Mouse (Mus musculus) lung, postnatal 0 days (tissue): Measurements from ENCODE around the gene Olfm2. TPM values are rescaled to one million over a fixed set of nuclear protein-coding genes. Genes with fewer than 3 reads are reported as not detected.

ENCODE experiments used
- ATAC-seq: fragments of 200-750 bp; cut with Nextera tagmentation; 2 replicates; pipeline ENCODE4 v1.8.0; 2017; ENCODE audit warnings: moderate library complexity
- DNase-seq: peaks from one replicate; pipeline ENCODE4 v3.0.0-alpha.2; 2016; ENCODE audit warnings: low spot score
- H3K27ac ChIP-seq: fragments of 300-500 bp; sonication (generic); 2 replicates; pipeline ENCODE4 v1.5.1; 2014; ENCODE audit warnings: antibody characterized with exemption, mild to moderate bottlenecking, low read length, mixed read lengths
- H3K27me3 ChIP-seq: fragments of 300-500 bp; sonication (generic); replicated peaks from 2 replicates; pipeline ENCODE4 v1.6.1; 2014; ENCODE audit warnings: low read length, mixed read lengths; ENCODE audit not compliant: insufficient read depth
- H3K36me3 ChIP-seq: fragments of 300-500 bp; sonication (generic); 2 replicates; pipeline ENCODE4 v1.6.1; 2014; ENCODE audit warnings: low read length, mixed read lengths; ENCODE audit not compliant: insufficient read depth
- H3K4me1 ChIP-seq: fragments of 300-500 bp; sonication (generic); 2 replicates; pipeline ENCODE4 v1.6.1; 2014; ENCODE audit warnings: antibody characterized with exemption, low read depth, low read length, mixed read lengths; ENCODE audit not compliant: insufficient read depth
- H3K4me2 ChIP-seq: fragments of 300-500 bp; sonication (generic); replicated peaks from 2 replicates; pipeline ENCODE4 v1.6.1; 2014; ENCODE audit warnings: low read depth, mild to moderate bottlenecking, low read length, moderate library complexity, mixed read lengths
- H3K4me3 ChIP-seq: fragments of 300-500 bp; sonication (generic); 2 replicates; pipeline ENCODE4 v1.5.1; 2014; ENCODE audit warnings: low read depth, low read length
- H3K9ac ChIP-seq: fragments of 300-500 bp; sonication (generic); replicated peaks from 2 replicates; pipeline ENCODE4 v1.6.1; 2014; ENCODE audit warnings: low read depth, mild to moderate bottlenecking
- H3K9me3 ChIP-seq: fragments of 300-500 bp; sonication (generic); 2 replicates; pipeline ENCODE4 v1.6.1; 2016; ENCODE audit warnings: low read length, mixed read lengths
- CTCF ChIP-seq: IDR thresholded peaks from 2 replicates; pipeline ENCODE4 v1.5.1; 2016; ENCODE audit warnings: antibody characterized with exemption, mild to moderate bottlenecking
- EP300 ChIP-seq: IDR thresholded peaks from 2 replicates; pipeline ENCODE4 v1.6.1; 2016; ENCODE audit warnings: antibody characterized with exemption, mild to moderate bottlenecking, control low read depth
- WGBS: fragments of 180-500 bp; shearing (Covaris S2); extraction: QIAGEN DNeasy Blood & Tissue Kit; methylation state at CpG from one replicate; pipeline ENCODE4 v1.1.7; 2014; 5-methylcytosine and 5-hydroxymethylcytosine counted together
- polyA plus RNA-seq: library from polyadenylated mRNA; unstranded; fragments of >200 nt; fragmentation: Nextera tagmentation; extraction: Ambion mirVana; gene quantifications from 2 replicates; pipeline ENCODE4 v1.2.1, GENCODE M21; 2015

Olfm2 gene
- polyA plus RNA-seq, 1 experiment from 2014 or later = 0.36 TPM

DNA sequence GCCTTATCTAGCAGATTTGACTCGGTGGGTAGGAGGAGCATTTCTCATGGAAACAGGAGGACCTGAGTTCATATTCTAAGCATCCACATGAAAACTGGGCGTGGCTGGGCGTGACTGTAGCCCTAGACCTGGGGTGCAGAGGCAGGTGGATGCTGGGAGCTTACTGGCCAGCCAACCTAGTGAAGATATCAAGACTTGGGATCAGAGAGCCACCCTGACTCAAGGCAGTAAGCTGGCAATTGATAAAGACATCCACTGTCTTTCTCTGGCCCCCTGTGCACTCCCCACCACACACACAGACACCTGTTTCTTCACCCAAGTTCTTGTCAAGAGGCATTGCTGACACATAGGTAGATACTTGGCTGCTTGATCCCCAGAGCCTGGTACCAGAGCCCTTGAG, 2.4 kb upstream of the Olfm2 start:
- Histone ChIP-seq H3K27ac (no peak overlapping the region), H3K9ac (no peak overlapping the region), H3K4me2 (no peak overlapping the region), H3K36me3 (no peaks in the 10 kb centered on the region), H3K4me1 (no peaks in the 10 kb centered on the region), H3K4me3 (no peak overlapping the region), H3K9me3 (no peaks in the 10 kb centered on the region), H3K27me3 (peaks cover 30% of the 10 kb centered on the region)
- ATAC-seq (no peak), DNase-seq (no peak)
- WGBS = 64% methylated on average over 3 of the region's 3 CpGs
- no peak for TF ChIP-seq CTCF
- no peak for TF ChIP-seq EP300

DNA sequence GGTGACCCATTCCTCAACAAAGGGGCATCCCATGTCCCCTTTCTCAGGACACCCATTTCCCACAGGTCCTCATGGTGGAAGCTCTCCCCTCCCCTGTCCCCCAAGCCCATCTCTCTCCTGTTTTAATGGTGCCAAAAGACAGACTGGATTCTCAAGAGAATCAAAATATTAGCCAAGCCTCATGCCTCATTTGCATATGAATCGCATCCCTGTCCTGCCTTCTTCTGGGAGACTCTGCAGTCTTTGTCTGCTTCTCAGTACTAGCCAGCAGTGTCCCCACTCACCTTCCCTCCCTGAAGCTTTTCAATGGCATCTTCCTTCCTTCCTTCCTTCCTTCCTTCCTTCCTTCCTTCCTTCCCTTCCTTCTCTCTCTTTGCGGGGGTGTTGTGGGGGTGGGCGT, 1.5 kb upstream of the Olfm2 start:
- TF ChIP-seq CTCF (no peak), EP300 (no peak)
- Histone ChIP-seq H3K36me3 (no peaks in the 10 kb centered on the region), H3K27ac (no peak overlapping the region), H3K9me3 (no peaks in the 10 kb centered on the region), H3K4me2 (no peak overlapping the region), H3K4me3 (no peak overlapping the region), H3K4me1 (no peaks in the 10 kb centered on the region), H3K27me3 (peaks cover 30% of the 10 kb centered on the region), H3K9ac (no peak overlapping the region)
- 16% methylated on average over 3 of the region's 3 CpGs for WGBS
- no peak for DNase-seq
- ATAC-seq = no peak

DNA sequence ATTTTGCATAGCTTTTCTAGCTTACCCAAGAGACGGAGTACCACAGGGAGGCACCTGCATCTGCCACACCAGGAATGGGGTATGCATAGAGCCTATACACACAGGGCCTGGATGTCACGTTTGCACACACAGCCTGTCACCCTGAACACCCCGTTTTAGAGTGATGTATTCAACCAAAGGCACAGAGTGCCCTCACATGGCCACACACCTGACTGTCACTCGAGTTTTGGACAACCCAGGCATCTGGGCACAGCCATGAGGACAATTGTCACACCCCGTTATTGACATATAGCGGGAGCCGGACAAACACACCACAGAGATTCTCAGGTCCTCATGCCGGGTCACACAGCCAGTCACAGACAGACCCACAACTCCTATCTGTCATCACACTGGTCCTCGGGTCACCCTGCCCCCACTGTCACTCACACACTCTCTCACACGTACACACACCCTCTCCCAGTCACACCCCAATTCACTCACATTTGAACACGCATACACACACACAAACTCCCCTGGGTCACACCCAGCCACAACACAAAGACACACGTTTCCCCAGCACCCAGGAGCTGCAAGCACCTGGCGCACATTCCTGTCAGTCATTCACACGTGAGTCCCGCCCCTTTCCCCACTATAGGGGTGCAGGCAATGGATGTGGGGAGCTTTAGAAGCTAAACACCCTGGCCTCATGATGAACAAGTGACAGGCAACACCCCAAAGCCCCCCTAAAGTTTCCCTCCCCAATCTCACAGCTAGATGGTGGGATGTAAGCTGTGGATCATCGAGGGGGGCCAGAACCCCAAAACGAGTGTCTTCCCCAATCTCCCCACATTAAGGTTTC, 801 bp downstream of the Olfm2 start:
- ATAC-seq (no peak), DNase-seq (no peak)
- Histone ChIP-seq H3K4me2 (peak overlapping the region; percentile 62), H3K4me1 (no peaks in the 10 kb centered on the region), H3K36me3 (no peaks in the 10 kb centered on the region), H3K4me3 (peak overlapping the region; percentile 24; the same call in 1 of the 2 replicates), H3K9me3 (no peaks in the 10 kb centered on the region), H3K9ac (no peak overlapping the region), H3K27me3 (peaks cover 33% of the 10 kb centered on the region), H3K27ac (no peak overlapping the region)
- TF ChIP-seq EP300 (no peak), CTCF (no peak)
- WGBS = 8% methylated on average over 17 of the region's 17 CpGs

DNA sequence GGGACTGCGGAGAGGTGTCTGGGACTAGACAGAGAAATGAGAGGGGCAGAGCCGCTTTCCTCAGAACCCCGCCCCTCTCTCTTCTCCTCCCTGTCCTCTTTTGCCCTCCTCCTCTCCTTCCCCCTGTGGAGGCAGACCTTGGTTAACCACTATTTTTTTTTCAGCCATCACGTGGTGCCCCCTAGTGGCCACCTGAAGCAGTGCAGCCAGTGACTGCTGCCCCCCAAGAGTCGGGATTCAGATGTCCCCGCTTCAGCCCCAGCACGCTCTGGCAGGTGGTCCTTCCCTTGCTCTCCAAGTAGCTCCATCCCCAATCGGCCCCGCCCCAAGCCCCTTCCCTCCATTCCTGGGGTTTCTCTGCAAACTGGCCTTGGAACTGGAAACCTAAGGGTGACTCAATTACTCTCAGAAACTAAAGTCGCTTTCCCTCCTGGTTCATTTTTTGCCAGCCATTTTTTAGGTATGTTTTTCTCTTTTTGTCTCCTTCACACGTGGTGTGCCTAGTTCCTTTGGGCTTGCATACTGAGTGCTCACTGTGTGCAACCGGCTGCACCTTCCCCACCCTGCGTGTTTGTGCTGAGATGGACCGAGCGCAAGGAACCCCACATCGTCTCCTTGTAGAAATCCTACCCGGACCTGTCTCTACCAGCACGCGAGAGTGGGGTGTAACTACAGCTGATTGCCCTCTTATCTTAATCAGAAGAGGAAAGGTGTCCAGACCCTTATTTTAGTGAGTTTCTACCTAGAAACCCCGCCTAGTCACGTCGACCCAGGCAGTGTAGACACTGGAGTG, 2.0 kb downstream of the Olfm2 start:
- DNase-seq (no peak), ATAC-seq (no peak)
- H3K27ac ChIP-seq = no peak overlapping the region
- no peak overlapping the region for H3K4me3 ChIP-seq
- WGBS = 14% methylated on average over 22 of the region's 22 CpGs
- peaks cover 33% of the 10 kb centered on the region for H3K27me3 ChIP-seq
- no peak overlapping the region for H3K4me2 ChIP-seq
- H3K36me3 ChIP-seq = no peaks in the 10 kb centered on the region
- no peaks in the 10 kb centered on the region for H3K9me3 ChIP-seq
- no peak overlapping the region for H3K9ac ChIP-seq
- no peaks in the 10 kb centered on the region for H3K4me1 ChIP-seq
- no peak for TF ChIP-seq EP300
- TF ChIP-seq CTCF = peak; percentile 74

DNA sequence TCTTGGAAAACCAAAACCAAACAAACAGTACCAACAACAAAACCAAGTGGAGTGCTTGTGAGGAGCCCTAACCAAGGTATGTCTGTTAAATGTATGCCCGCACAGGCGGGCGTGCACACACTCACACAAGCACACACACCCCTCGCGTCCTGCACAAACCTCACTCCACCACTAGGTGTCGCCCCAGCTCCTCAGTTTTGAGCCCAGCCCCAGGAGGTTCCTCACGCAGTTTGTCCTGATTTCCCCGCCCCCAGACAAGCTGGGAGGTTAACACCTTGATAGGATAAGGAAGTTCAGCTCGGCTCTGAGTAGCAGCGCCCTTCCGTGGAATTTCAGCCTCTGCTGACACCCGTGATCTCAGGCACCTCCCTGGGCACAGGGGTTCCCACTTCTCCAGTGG, 5.7 kb downstream of the Olfm2 start:
- TF ChIP-seq EP300 (no peak), CTCF (peak; percentile 96)
- Histone ChIP-seq H3K4me3 (no peak overlapping the region), H3K4me2 (peak overlapping the region; percentile 6; the same call in 1 of the 2 replicates), H3K27me3 (peaks cover 22% of the 10 kb centered on the region), H3K9me3 (no peaks in the 10 kb centered on the region), H3K9ac (no peak overlapping the region), H3K4me1 (no peaks in the 10 kb centered on the region), H3K27ac (no peak overlapping the region), H3K36me3 (no peaks in the 10 kb centered on the region)
- DNase-seq (peak; percentile 93), ATAC-seq (peak; percentile 88)
- 4% methylated on average over 12 of the region's 12 CpGs for WGBS

DNA sequence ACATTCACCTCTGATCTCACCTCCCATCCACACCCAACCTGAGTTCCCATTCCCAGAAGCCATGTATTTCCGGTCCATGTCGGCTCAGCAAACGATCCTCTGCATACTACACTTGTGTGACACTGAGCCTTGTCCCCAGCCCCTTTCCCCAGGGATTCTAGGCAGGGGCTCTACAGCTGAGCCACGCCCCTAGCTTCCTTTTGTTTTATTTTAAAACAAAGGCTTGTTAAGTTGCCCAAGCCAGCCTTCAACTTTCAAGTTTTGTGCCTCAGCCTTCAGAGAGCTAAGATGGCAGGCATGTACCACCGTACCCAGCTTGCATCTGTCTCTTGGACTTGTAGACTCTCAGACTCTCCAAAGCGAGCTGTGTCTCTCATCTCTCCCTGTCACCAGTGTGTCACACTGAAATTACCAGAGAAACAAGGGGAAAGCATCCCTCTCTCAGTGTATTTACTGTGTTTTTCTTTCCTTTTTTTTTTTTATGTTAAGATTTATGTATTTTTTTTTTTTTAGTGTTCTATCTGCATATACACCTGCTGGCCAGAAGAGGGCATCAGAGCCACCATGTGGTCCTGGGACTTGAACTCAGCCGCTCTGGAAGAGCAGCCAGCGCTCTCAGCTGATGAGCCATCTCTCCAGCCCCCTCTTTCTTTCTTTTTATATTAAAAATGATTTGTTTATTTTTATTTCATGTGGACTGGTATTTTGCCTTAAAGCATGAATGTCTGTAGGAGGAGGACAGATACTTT, 7.7 kb downstream of the Olfm2 start:
- H3K4me1 ChIP-seq = no peaks in the 10 kb centered on the region
- 0 out of 2 replicates have a peak, but pooled peaks cover 3% of the 10 kb centered on the region for H3K27me3 ChIP-seq
- no peaks in the 10 kb centered on the region for H3K36me3 ChIP-seq
- ATAC-seq = no peak
- WGBS = 46% methylated on average over 8 of the region's 8 CpGs
- no peak overlapping the region for H3K4me3 ChIP-seq
- no peak overlapping the region for H3K27ac ChIP-seq
- H3K9me3 ChIP-seq = no peaks in the 10 kb centered on the region
- peak; percentile 50 for DNase-seq
- no peak overlapping the region for H3K4me2 ChIP-seq
- H3K9ac ChIP-seq = no peak overlapping the region
- TF ChIP-seq EP300 (no peak), CTCF (peak; percentile 57)
